In the genomic region with DNA sequence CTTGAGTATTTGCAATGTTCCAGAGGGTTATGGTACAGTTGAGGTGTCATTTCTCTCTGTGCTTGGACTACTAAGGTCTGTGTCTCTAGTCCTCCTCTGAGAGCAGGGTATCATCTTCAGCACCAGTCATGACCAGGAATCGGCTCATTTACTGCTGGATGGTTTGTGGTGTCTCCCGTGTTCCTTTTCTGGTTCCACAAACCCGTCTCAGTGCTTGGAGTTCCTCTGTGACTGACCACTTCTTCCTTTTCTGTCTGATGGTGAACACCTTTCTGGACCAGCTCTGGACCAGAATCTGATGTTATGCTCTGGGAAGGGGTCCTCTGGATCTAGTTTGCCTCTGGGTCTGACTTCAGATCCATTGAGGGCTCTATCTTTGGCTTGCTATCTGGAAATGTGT, we compare ENCODE assay signal across 15 mouse cellular contexts. TPM values are rescaled to one million over a fixed set of nuclear protein-coding genes. Genes with fewer than 3 reads are reported as not detected.
DNase-seq lines count a peak whose midpoint lies in the region; ATAC-seq and TF ChIP-seq lines count a peak whose summit lies in the region.
"Had no signal": no experiment of that assay in that cellular context is flagged by ENCODE, and none has a peak within 500 bp of the region (broad histone marks: within the 10 kb centered on the region; RNA-seq: fewer than 3 reads in every experiment).

A gene (plus strand): TSS at position 210 of the 400 bp plus-strand sequence.

- intact Hi-C loops in heart, adult 2 months (cut with DNase I): no loop called here
- intact Hi-C loops in left cerebral cortex, postnatal 10 days (cut with DNase I): no loop called here

- WGBS in heart, adult 2 months: 84% methylated on average over 3 of the region's 3 CpGs
- 90% methylated on average over 3 of the region's 3 CpGs for WGBS in heart, embryonic 10.5 days
- WGBS in liver, postnatal 0 days (ENCODE audit: insufficient replicate concordance): 58% methylated on average over 3 of the region's 3 CpGs
- 94% methylated on average over 3 of the region's 3 CpGs for WGBS in neural tube, embryonic 15.5 days

- H3K9ac ChIP-seq in heart, adult 2 months (ENCODE audit: low read depth, low read length): no peak within 1 kb of the TSS
- H3K9ac ChIP-seq in liver, postnatal 0 days (replicated peaks): 0 out of 2 replicates have a peak within 1 kb of the TSS, but pooled peaks have one; percentile 27
- H3K9ac ChIP-seq in neural tube, embryonic 15.5 days (replicated peaks): no peak within 1 kb of the TSS
- H3K9ac ChIP-seq: forebrain, embryonic 15.5 days; heart, embryonic 13.5 days; hindbrain, embryonic 15.5 days had no signal

- no peaks in the 10 kb centered on the region for H3K4me1 ChIP-seq in heart, adult 2 months (ENCODE audit: control insufficient read depth, insufficient read depth, low read length)
- no peaks in the 10 kb centered on the region for H3K4me1 ChIP-seq in heart, embryonic 10.5 days
- H3K4me1 ChIP-seq in liver, postnatal 0 days (ENCODE audit: insufficient read depth): peaks cover 3% of the 10 kb centered on the region
- no peaks in the 10 kb centered on the region for H3K4me1 ChIP-seq in neural tube, embryonic 15.5 days
- H3K4me1 ChIP-seq: forebrain, embryonic 15.5 days; heart, embryonic 13.5 days; hindbrain, embryonic 15.5 days had no signal

- H3K36me3 ChIP-seq in heart, adult 2 months (ENCODE audit: control insufficient read depth, insufficient read depth, low read length): no peaks in the 10 kb centered on the region
- H3K36me3 ChIP-seq in heart, embryonic 10.5 days: no peaks in the 10 kb centered on the region
- no peaks in the 10 kb centered on the region for H3K36me3 ChIP-seq in liver, postnatal 0 days (replicated peaks; ENCODE audit: insufficient read depth, low read length)
- no peaks in the 10 kb centered on the region for H3K36me3 ChIP-seq in neural tube, embryonic 15.5 days
- H3K36me3 ChIP-seq: forebrain, embryonic 15.5 days; heart, embryonic 13.5 days; hindbrain, embryonic 15.5 days had no signal

- H3K4me2 ChIP-seq in liver, postnatal 0 days (ENCODE audit: low read depth, low read length): peak within 1 kb of the TSS; percentile 61
- no peak within 1 kb of the TSS for H3K4me2 ChIP-seq in neural tube, embryonic 15.5 days
- H3K4me2 ChIP-seq: forebrain, embryonic 15.5 days; heart, embryonic 13.5 days; hindbrain, embryonic 15.5 days had no signal

- DNase-seq in heart, adult 2 months: no peak
- DNase-seq in heart, embryonic 10.5 days (ENCODE audit: low spot score): no peak
- DNase-seq in thymus, postnatal 0 days (ENCODE audit: low spot score): no peak
- no peak for DNase-seq in thymus, postnatal 10 days (ENCODE audit: low spot score in 2 of 2)
- no peak for DNase-seq in liver, postnatal 0 days
- DNase-seq in embryo, embryonic 10 days (ENCODE audit: low spot score): no peak
- DNase-seq in left cerebral cortex, postnatal 10 days (ENCODE audit: extremely low spot score in 1 of 2, low spot score in 2 of 2): no peak
- DNase-seq: adrenal gland, postnatal 10 days; kidney, adult 2 months; kidney, postnatal 4 days; thymus, postnatal 14 days had no signal

- peak within 1 kb of the TSS; percentile 13 for H3K27ac ChIP-seq in heart, adult 2 months
- H3K27ac ChIP-seq in heart, embryonic 10.5 days: no peak within 1 kb of the TSS
- peak within 1 kb of the TSS; percentile 76 for H3K27ac ChIP-seq in liver, postnatal 0 days (ENCODE audit: low read depth)
- no peak within 1 kb of the TSS for H3K27ac ChIP-seq in neural tube, embryonic 15.5 days (replicated peaks)
- H3K27ac ChIP-seq: forebrain, embryonic 15.5 days; heart, embryonic 13.5 days; hindbrain, embryonic 15.5 days had no signal

- H3K79me2 ChIP-seq in heart, adult 2 months (replicated peaks; ENCODE audit: control insufficient read depth, insufficient read depth, low read length): no peaks in the 10 kb centered on the region

- no peak for TF ChIP-seq EP300 in heart, adult 2 months (IDR thresholded peaks at IDR 0.05; ENCODE audit: insufficient read depth, low read depth, low read length)
- TF ChIP-seq EP300 in liver, postnatal 0 days (IDR thresholded peaks at IDR 0.05; ENCODE audit: low read depth): no peak

- no peak for TF ChIP-seq CTCF in heart, adult 2 months (IDR thresholded peaks at IDR 0.05)
- TF ChIP-seq CTCF in liver, postnatal 0 days (IDR thresholded peaks at IDR 0.05; ENCODE audit: low read depth): no peak

- TF ChIP-seq POLR2A in heart, adult 2 months (IDR thresholded peaks at IDR 0.05; ENCODE audit: insufficient read depth, low read depth, low read length): no peak

- no peak for ATAC-seq in liver, postnatal 0 days
- ATAC-seq in neural tube, embryonic 15.5 days (ENCODE audit: low FRiP score): no peak
- ATAC-seq: forebrain, embryonic 15.5 days had no signal

- no peak within 1 kb of the TSS for H3K4me3 ChIP-seq in heart, adult 2 months
- no peak within 1 kb of the TSS for H3K4me3 ChIP-seq in heart, embryonic 10.5 days
- peak within 1 kb of the TSS; percentile 28 for H3K4me3 ChIP-seq in liver, postnatal 0 days (ENCODE audit: low read depth, low read length)
- H3K4me3 ChIP-seq in neural tube, embryonic 15.5 days (replicated peaks): no peak within 1 kb of the TSS
- H3K4me3 ChIP-seq: forebrain, embryonic 15.5 days; heart, embryonic 13.5 days; hindbrain, embryonic 15.5 days had no signal

- H3K27me3 ChIP-seq in heart, adult 2 months (ENCODE audit: control insufficient read depth, insufficient read depth, low read length): no peaks in the 10 kb centered on the region
- H3K27me3 ChIP-seq in heart, embryonic 10.5 days (ENCODE audit: insufficient read depth, poor library complexity, severe bottlenecking): no peaks in the 10 kb centered on the region
- no peaks in the 10 kb centered on the region for H3K27me3 ChIP-seq in liver, postnatal 0 days (ENCODE audit: insufficient read depth, low read length)
- no peaks in the 10 kb centered on the region for H3K27me3 ChIP-seq in neural tube, embryonic 15.5 days (replicated peaks)
- H3K27me3 ChIP-seq: forebrain, embryonic 15.5 days; heart, embryonic 13.5 days; hindbrain, embryonic 15.5 days had no signal

- no peaks in the 10 kb centered on the region for H3K9me3 ChIP-seq in heart, embryonic 10.5 days
- H3K9me3 ChIP-seq in liver, postnatal 0 days (ENCODE audit: low read length): no peaks in the 10 kb centered on the region
- no peaks in the 10 kb centered on the region for H3K9me3 ChIP-seq in neural tube, embryonic 15.5 days (replicated peaks)
- H3K9me3 ChIP-seq: forebrain, embryonic 15.5 days; heart, embryonic 13.5 days; hindbrain, embryonic 15.5 days had no signal

RNA-seq across cellular contexts. Expression of the gene that starts here (rescaled TPM):
- total RNA-seq in heart, adult 2 months (2021): 1 to 10 TPM; 2.6 to 4.6 TPM
- 1.6 and 2.2 TPM in 2 replicates for polyA plus RNA-seq in heart, adult 2 months (2012; rRNA removed)
- 0.34 and 0.48 TPM in 2 replicates for polyA plus RNA-seq in heart, embryonic 10.5 days (2016; fragmentation: Nextera tagmentation; extraction: Ambion mirVana)
- 42.9 and 52.1 TPM in 2 replicates for polyA plus RNA-seq in thymus, postnatal 0 days (2015; fragmentation: Nextera tagmentation; extraction: Ambion mirVana)
- polyA plus RNA-seq in liver, postnatal 0 days (2015; fragmentation: Nextera tagmentation; extraction: Ambion mirVana): 10.8 and 11.2 TPM in 2 replicates
- polyA plus RNA-seq in neural tube, embryonic 15.5 days (2015; fragmentation: Nextera tagmentation; extraction: Ambion mirVana): 1.4 and 3.6 TPM in 2 replicates
- total RNA-seq in left cerebral cortex, postnatal 10 days (2021): 1 to 10 TPM; 1.7 to 2.1 TPM

Comparison
In these comparisons a context has a peak if more than half of its experiments do, and no peak if none do; other contexts are left out.
1. H3K27ac ChIP-seq: peak in heart, adult 2 months (single experiment) and liver, postnatal 0 days (single experiment); none in heart, embryonic 10.5 days (single experiment) and neural tube, embryonic 15.5 days (single experiment).